Mouse (Mus musculus): ENCODE measurements around the gene Cdipt. TPM values are rescaled to one million over a fixed set of nuclear protein-coding genes. Genes with fewer than 3 reads are reported as not detected.
A peak's percentile ranks its signal among the peaks of the same experiment; 100 is the strongest.

The Cdipt gene
- polyA plus RNA-seq, 1 experiment from 2014 or later = 105 TPM

DNA sequence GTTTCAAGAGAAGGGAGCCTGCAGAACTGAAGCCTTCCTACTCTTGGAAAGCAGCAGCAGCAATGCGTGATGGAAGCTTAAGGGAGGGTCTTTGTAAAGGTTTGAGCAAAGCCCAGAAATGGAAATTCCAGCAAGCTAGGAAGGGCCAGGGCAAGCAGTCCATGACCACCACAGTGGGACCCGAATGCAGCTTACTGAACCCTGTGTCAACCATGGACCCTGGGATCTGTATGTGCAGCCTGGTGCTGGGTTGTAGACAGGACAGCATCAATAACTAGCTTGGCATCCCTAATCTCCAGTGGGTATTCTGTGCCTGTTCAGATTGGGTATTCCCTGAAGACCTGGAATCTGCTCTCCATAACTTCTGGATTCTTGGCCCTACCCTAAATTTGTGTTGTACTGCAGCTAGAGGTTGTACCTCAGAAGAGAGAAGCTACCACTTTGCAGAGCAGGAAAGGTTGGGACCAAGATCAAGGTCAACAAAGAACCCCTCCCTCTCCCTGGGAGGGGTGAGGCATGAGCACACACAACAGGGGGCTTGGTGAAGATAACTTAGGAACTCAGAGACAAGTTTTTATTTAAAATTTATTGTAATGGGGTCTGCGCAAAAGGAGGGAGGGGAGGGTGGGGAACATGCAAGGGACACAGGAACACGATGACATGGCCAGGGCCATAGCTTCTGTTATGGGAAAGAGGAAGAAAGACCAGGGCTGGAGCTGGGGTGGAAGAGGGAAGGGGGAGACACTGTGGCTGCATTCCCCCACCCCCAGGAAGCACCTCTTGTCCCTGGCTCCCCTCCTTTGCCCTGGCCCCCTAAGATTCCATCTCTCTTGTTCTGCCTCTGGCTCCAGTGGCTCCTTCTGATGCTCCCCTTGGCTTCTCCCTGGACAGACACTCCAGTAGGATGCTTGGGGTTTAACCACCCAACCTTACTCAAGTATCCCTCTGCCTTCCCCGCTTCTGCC, 46.1 kb downstream of the Cdipt start:
- H3K27ac ChIP-seq (replicated peaks) = peak overlapping the region; percentile 90
- peaks cover 25% of the 10 kb centered on the region for H3K36me3 ChIP-seq
- H3K27me3 ChIP-seq = no peaks in the 10 kb centered on the region
- peaks cover 78% of the 10 kb centered on the region for H3K4me1 ChIP-seq
- 42% methylated on average over 5 of the region's 5 CpGs for WGBS
- H3K9me3 ChIP-seq = no peaks in the 10 kb centered on the region
- H3K4me3 ChIP-seq = peak overlapping the region; percentile 96
- peak overlapping the region; percentile 86 for H3K9ac ChIP-seq (replicated peaks)
- peak overlapping the region; percentile 87 for H3K4me2 ChIP-seq (replicated peaks)
- no peak for ATAC-seq (replicated peaks)

DNA sequence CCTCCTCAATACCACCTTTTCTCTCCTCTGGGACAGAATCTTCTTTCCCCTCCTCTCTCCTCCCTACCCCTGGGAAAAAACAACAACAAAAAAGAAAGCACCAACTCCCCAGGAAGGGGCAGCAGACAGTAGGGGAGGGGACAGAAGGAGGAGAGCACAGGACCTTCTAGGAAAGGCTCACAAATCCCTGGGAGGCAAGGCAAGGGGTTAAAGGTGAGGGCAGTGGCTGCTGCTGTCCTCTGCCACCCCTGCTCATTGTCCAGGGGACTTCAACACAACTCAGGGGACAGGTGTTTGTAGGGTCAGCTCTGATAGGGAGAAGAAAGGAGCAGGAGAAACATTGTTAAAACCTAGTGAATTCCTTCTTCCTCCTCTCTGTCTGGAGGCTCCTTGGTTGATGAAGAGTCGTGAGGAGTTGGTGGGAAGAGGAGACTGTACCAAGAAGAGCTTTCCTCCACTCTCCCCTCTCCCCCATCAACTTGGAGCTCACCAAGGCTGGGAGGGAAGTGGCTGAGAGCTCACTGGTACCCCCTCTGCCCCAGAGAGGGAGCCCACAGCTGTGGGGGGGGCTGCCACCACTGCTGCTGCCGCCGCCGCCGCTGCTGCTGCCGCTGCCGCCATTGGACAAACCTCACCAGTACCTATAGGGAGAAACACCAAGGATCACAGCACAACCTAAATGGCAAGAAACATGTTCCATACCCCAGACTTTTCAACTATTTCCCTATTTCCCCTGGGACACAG, 47.0 kb downstream of the Cdipt start:
- H3K9ac ChIP-seq (replicated peaks) = peak overlapping the region; percentile 91
- peak overlapping the region; percentile 99 for H3K27ac ChIP-seq (replicated peaks)
- H3K4me1 ChIP-seq = peaks cover 75% of the 10 kb centered on the region
- peak overlapping the region; percentile 97 for H3K4me2 ChIP-seq (replicated peaks)
- H3K4me3 ChIP-seq = peak overlapping the region; percentile 96
- no peaks in the 10 kb centered on the region for H3K27me3 ChIP-seq
- WGBS = 70% methylated on average over 7 of the region's 7 CpGs
- peaks cover 25% of the 10 kb centered on the region for H3K36me3 ChIP-seq
- no peak for ATAC-seq (replicated peaks)
- H3K9me3 ChIP-seq = no peaks in the 10 kb centered on the region

DNA sequence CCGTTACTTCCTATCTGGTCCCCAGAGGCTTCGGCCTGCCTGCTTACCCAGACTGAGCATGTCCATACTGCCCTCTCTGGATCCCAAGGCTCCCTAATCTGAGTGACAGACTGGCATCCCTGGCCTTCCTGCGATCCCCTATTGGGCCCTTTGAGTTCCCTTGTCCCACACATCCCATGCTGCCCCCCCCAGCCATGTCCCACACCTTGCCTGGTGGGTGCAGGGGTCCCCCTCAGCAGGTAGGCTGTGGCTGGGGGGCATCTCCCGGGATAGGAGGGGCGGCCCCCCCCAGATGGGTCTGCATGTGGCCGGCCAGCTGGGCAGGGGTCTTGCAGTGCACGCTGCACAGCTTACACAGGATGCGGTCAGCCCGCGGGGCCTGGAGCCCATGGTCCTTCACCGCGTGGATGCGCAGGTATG, 47.6 kb downstream of the Cdipt start:
- Histone ChIP-seq H3K9ac (replicated peaks) (peak overlapping the region; percentile 91), H3K36me3 (peaks cover 25% of the 10 kb centered on the region), H3K27ac (replicated peaks) (peak overlapping the region; percentile 99; the same call in 1 of the 2 replicates), H3K4me3 (peak overlapping the region; percentile 96), H3K4me1 (peaks cover 75% of the 10 kb centered on the region), H3K27me3 (no peaks in the 10 kb centered on the region), H3K9me3 (no peaks in the 10 kb centered on the region), H3K4me2 (replicated peaks) (peak overlapping the region; percentile 97)
- ATAC-seq (replicated peaks) = no peak
- 73% methylated on average over 13 of the region's 13 CpGs for WGBS

DNA sequence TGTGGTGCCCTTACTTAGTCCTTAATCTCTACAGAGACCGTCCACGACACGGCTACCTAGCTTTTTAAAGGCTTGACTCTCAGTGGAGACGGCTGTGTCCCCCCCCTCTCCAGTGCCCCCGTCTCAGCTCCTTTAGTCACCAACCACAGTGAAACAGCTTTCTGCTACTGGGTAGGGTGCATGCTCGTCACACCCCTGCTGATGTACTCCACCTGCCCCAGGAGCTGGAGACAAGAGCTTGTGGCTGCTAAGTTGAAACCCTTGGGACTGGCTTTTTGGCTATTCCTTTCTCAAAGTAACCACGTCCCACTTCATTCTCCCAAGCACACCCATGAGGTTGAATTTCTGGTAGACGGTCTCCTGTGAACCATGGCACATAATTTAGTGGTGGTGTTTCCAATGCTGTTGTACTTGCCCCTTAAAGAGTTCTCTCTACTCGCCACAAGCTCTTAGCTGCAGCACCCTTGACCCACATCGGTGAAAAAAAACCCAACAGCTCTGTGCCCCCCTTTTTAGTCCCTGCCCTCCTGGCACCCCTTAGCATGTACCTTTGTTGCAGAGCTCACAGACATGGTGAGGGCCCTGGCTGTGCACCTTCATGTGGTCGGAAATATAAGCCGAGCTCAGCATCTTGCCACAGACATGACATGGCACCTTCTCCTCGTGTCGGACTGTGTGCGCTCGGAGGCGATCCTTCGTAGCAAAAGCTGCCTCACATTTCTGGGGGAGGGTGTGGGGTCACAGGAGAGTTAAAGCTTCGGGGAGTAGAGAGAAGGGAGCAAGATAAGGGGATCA, 48.4 kb downstream of the Cdipt start:
- peak overlapping the region; percentile 96 for H3K4me3 ChIP-seq
- peak overlapping the region; percentile 99 for H3K27ac ChIP-seq (replicated peaks)
- WGBS = 13% methylated on average over 19 of the region's 19 CpGs
- peaks cover 25% of the 10 kb centered on the region for H3K36me3 ChIP-seq
- no peak for ATAC-seq (replicated peaks)
- peak overlapping the region; percentile 91 for H3K9ac ChIP-seq (replicated peaks)
- H3K4me2 ChIP-seq (replicated peaks) = peak overlapping the region; percentile 97
- peaks cover 69% of the 10 kb centered on the region for H3K4me1 ChIP-seq
- H3K9me3 ChIP-seq = no peaks in the 10 kb centered on the region
- no peaks in the 10 kb centered on the region for H3K27me3 ChIP-seq

DNA sequence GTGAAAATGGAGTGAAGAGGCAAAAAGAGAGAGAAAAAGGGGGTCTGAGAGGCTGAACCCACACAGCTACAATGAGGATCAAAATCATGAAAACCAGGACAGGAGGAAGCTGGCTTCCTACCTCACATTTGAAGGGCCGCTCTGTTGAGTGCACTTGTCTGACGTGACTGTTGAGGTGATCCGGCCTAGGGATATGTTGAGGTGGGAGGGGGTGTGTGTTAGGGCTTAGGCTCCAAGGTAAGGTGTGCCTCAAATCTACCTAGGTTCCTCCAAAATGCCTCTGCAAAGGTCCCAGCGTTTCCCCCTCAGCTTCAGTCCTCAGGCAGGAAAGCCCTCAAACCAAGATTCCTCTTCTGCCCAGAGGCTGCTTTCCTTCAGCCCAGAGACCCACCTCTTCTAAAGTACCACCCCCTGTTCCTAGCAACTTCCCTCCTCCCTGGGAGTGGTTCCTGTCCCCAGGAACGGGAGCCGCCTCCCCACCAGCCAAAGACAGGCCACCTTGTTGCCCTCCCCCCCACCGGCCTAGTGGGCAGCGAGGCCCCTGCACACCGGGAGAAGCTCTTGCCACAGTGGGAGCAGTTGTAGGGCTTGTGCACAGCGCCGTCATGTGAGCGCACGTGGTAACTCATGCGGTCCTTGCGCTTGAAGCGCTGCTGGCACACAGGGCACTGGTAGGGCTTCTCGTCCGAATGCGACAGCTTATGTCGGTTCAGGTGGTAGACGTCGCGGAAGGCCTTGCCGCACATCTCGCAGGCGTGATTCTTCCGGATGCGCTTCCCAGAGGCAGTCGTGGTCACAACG, 49.2 kb downstream of the Cdipt start:
- no peaks in the 10 kb centered on the region for H3K27me3 ChIP-seq
- H3K4me2 ChIP-seq (replicated peaks) = peak overlapping the region; percentile 97
- ATAC-seq (replicated peaks) = peak; percentile 55
- peaks cover 61% of the 10 kb centered on the region for H3K4me1 ChIP-seq
- H3K36me3 ChIP-seq = peaks cover 25% of the 10 kb centered on the region
- WGBS = under 1% methylated on average over 30 of the region's 30 CpGs
- peak overlapping the region; percentile 99 for H3K27ac ChIP-seq (replicated peaks)
- no peaks in the 10 kb centered on the region for H3K9me3 ChIP-seq
- peak overlapping the region; percentile 96 for H3K4me3 ChIP-seq
- peak overlapping the region; percentile 91 for H3K9ac ChIP-seq (replicated peaks)

DNA sequence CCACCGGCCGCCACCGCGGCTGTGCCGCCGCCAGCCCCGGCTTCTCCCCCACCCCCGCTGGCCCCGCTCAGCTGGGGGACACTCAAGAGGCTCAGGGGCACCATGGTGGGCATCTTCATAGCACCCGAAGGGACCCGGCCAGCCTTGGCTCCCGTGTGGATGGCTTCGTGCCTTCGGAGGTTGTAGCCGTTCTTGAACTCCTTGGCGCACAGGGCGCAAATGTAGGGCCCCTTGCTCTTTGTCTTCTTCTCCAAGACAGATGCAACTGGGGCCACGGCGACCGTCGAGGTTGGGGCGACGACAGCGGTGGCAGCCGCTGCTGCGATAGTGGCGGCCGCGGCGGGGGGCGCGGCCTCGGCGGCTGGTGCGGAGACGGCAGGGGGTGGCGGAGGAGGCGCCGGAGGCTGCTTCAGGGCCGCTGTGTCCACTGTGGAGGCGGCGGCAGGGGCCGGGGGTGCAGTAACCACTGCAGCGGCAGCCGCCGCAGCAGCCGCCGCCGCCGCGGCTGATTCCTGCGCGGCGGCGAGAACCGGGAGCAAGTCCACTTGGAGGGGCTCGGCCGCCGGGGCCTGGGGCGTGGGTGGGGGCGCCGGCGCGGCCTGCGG, 49.9 kb downstream of the Cdipt start:
- ATAC-seq (replicated peaks) = peak; percentile 0; the same call in 1 of the 2 replicates
- H3K36me3 ChIP-seq = peaks cover 25% of the 10 kb centered on the region
- H3K9me3 ChIP-seq = no peaks in the 10 kb centered on the region
- no peaks in the 10 kb centered on the region for H3K27me3 ChIP-seq
- H3K4me3 ChIP-seq = peak overlapping the region; percentile 96
- 0% methylated on average over 46 of the region's 65 CpGs for WGBS
- H3K4me1 ChIP-seq = peaks cover 54% of the 10 kb centered on the region
- peak overlapping the region; percentile 91 for H3K9ac ChIP-seq (replicated peaks)
- H3K4me2 ChIP-seq (replicated peaks) = peak overlapping the region; percentile 97
- H3K27ac ChIP-seq (replicated peaks) = peak overlapping the region; percentile 99

DNA sequence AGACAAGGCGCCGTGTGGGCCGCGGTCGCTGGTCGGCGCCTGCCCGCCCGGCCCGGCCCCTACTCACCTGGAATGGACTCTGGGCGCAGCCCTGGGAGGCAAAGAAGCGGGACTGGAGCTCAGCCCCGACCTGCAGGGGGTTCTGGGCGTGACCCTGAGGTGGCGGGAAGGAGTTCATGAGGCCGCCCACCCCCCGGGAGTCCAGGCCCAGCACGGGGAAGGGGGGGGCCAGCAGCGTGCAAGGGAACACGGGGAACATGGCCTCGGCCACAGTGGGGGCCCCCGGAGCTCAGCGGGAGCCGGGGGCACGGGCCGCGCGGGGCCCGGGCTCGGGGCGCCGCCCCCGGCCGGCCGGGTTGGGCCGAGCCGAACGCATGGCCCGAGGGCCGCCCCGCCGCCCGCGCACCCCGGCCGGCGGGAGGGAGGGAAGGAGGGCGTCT, 50.5 kb downstream of the Cdipt start:
- Histone ChIP-seq H3K9ac (replicated peaks) (peak overlapping the region; percentile 91), H3K36me3 (peaks cover 25% of the 10 kb centered on the region), H3K4me1 (peaks cover 48% of the 10 kb centered on the region), H3K27ac (replicated peaks) (peak overlapping the region; percentile 99), H3K27me3 (no peaks in the 10 kb centered on the region), H3K4me2 (replicated peaks) (peak overlapping the region; percentile 97), H3K4me3 (peak overlapping the region; percentile 96), H3K9me3 (no peaks in the 10 kb centered on the region)
- WGBS = under 1% methylated on average over 27 of the region's 48 CpGs
- ATAC-seq (replicated peaks) = peak; percentile 6; the same call in 1 of the 2 replicates

DNA sequence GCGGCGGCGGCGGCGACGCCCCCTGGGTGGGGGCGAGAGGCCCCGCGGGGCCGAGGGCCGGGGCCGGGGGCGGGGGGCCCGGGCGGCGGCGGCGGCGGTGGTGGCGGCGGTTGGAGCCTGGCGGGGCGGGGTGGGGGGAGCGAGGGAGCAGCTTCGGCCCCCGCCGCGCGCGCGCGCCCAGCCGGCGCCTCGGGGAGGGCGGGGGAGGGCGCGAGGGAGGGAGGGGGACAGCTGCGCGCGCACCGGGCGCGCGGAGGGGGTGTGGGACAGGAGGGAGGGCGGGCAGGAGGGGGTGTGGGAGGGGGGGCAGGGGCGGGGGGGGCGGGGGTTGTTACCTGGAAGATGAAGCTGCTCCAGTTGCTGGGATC, 50.9 kb downstream of the Cdipt start:
- peak overlapping the region; percentile 91 for H3K9ac ChIP-seq (replicated peaks)
- WGBS = 0% methylated on average over 1 of the region's 48 CpGs
- ATAC-seq (replicated peaks) = no peak

DNA sequence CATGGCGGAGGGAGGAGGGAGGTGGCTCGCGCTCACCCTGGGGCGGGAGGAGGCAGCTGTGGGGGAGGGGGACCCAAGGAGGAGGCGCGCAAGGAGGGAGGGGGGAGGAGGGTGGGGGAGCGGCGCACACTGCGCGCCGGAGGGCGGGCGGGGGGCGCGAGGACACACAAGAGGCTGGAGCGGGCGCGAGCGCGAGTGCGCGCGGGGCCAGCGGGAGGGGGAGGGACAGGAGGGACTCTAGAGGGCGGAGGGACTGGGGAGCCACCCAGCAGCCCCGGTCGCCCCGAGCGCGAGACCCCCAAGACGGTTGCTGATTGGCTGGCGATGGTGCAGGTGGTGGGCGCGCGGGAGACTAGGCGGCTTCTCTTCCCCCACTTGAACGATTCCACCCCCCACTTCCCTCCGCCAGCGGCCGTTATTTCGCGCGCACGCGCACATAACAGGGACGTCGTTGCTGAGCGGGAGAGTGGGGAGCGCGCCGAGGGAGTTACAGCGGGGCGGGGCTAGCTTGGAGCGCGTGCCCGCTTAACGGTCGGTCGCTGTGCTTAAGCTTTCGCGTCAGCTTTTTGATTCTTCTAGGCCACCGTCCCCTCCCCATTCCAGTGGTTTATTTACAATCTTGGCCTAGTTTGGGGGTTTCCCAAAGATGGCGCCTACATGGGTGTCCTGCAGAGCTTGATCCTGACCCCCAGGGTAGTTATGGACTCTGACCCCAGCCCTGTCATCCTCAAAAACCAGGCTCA, 51.4 kb downstream of the Cdipt start, which contains the start of gene Maz:
Maz (minus strand) TSS at position 54 of the 743 bp plus-strand sequence.
- Histone ChIP-seq H3K36me3 (peaks cover 23% of the 10 kb centered on the region), H3K9ac (replicated peaks) (peak within 1 kb of the TSS; percentile 91), H3K4me3 (peak within 1 kb of the TSS; percentile 96), H3K9me3 (no peaks in the 10 kb centered on the region), H3K4me2 (replicated peaks) (peak within 1 kb of the TSS; percentile 97), H3K27me3 (no peaks in the 10 kb centered on the region), H3K4me1 (peaks cover 39% of the 10 kb centered on the region), H3K27ac (replicated peaks) (peak within 1 kb of the TSS; percentile 99)
- WGBS = under 1% methylated on average over 43 of the region's 63 CpGs
- ATAC-seq (replicated peaks) = peak; percentile 92

More for the DNA sequence above, 50.9 kb downstream of the Cdipt start:
- H3K4me3 ChIP-seq = peak overlapping the region; percentile 96
- H3K4me2 ChIP-seq (replicated peaks) = peak overlapping the region; percentile 97
- H3K27me3 ChIP-seq = no peaks in the 10 kb centered on the region
- no peaks in the 10 kb centered on the region for H3K9me3 ChIP-seq
- peaks cover 25% of the 10 kb centered on the region for H3K36me3 ChIP-seq
- peak overlapping the region; percentile 99 for H3K27ac ChIP-seq (replicated peaks)
- H3K4me1 ChIP-seq = peaks cover 44% of the 10 kb centered on the region

DNA sequence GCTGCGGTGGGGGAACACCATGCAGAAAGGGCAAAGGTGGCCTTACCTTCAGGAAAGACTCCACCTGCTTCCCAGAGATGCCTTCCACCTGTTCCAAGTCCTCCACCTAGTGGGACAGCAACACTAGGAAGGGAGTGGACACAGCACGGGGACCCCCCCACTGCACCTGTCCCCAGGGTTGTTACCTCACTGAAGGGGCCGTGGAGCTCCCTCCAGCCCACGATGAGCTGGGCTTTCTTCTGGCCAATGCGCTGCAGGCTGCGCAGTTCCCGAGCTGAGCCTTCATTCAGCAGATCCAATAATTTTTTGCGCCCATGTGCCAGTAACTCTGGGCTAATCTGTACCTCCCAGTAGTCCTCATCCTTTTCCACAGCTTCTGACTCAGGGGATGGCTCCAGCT, 52.2 kb downstream of the Cdipt start:
- Histone ChIP-seq H3K4me3 (peak overlapping the region; percentile 96), H3K4me1 (peaks cover 31% of the 10 kb centered on the region), H3K9ac (replicated peaks) (peak overlapping the region; percentile 57), H3K9me3 (no peaks in the 10 kb centered on the region), H3K4me2 (replicated peaks) (peak overlapping the region; percentile 61), H3K27me3 (no peaks in the 10 kb centered on the region), H3K36me3 (peaks cover 16% of the 10 kb centered on the region), H3K27ac (replicated peaks) (peak overlapping the region; percentile 99)
- WGBS = 55% methylated on average over 8 of the region's 8 CpGs
- peak; percentile 12; the same call in 1 of the 2 replicates for ATAC-seq (replicated peaks)

All from forebrain, embryonic 15.5 days (tissue).